Mouse (Mus musculus): ENCODE measurements around the gene Atxn7.
"Not testable (repeated sequence)": the region's sequence is repeated elsewhere in the genome, so short reads cannot be mapped to it uniquely, and the experiment has no call there.

GRCm38 (mm10) chr14:14059606-14060005 lies 98.4 kb downstream of the Atxn7 start:
- not testable (repeated sequence) for TF ChIP-seq CTCF, EP300 (IDR thresholded peaks at IDR 0.05; ENCODE audit: low read depth)
